Mouse (Mus musculus): Measurements from ENCODE around the gene Cdh16.

GRCm38 (mm10) chr8:104595773-104596536 is 28.2 kb downstream of the Cdh16 start:
- TF ChIP-seq CTCF (IDR thresholded peaks at IDR 0.05) = no peak
- no peak for TF ChIP-seq EP300 (IDR thresholded peaks at IDR 0.05)

Data from lung, postnatal 0 days (tissue).